Mouse (Mus musculus) cerebellum, adult 11-12 months (tissue): ENCODE results near the gene Slc9a2.
"Not testable (repeated sequence)": the region's sequence is repeated elsewhere in the genome, so short reads cannot be mapped to it uniquely, and the experiment has no call there.

ENCODE experiments used
- DNase-seq: peaks from one replicate; pipeline ENCODE4 v3.0.0; 2022

Slc9a2 gene

DNA sequence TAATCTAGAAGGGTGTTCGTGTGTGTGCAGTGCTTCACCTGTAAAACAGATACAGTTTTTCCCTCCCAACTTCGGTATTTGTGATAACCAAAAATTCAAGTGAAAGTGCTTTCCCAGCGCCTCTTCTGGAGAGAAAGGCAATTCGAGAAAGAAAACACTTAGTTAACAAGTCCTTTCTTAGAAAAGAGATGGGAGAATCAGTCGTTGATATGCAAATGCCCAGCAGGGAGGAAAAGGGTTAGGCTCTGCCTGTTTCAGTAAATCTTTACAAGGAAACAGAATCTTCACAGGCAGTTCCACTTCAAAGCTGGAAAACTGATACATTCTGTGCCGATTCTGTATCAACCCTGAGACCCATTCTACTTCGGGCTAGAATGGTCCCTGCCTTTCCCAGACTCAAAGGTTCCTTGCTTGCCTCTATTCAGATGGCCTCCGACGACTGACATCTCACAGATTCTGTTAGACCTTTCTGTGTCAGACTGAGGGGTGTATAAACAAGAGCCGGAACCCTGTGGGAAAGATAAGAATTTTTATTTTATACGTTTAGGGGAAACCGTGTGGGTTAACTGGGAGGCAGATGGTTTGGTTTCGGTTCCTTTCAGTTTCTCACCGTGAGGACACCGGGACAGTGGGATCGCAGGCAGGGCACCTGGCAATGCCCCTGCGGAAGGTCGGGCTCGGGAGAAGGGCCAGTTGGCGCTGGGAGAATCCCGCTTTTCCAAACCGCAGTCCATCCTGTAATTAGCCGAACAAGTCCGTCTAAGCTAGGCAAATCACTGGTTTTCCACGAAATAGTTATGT lies at the start of gene Slc9a2:
Gene Slc9a2, plus strand, starts transcription at position 508 of the 801 bp plus-strand sequence.
- no peak for DNase-seq

DNA sequence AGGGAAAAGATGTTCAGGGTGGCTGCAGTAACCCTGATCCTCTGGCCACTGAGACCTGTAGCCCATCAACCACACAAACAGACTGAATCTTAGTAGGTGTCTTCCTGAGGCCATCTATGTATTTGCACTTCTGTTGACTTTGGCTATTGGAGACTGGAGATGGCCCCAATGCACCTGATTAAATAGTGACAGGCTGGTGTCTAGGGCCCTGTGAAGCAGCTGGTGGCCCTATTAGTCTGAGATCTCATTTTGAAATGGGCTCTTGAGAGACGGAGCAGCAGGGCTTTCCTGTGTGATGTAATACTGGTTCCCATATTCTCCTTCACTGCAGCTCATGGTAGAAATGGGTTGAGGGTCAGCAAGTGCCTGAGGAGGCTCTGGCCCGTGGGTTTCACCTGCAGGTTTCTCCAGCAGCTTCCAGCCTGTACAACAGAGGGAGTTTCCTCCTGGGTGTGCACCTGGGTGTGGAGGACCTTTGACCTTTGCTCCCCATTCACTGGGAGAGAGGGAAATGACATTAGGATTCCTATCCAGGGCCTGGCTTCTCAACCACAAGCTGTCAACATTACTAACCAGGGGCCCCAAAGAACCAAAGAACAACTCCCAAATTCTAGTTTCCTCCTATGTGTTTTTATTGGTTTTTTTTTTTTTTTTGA lies 47.8 kb upstream of the Slc9a2 start:
- no peak for DNase-seq

DNA sequence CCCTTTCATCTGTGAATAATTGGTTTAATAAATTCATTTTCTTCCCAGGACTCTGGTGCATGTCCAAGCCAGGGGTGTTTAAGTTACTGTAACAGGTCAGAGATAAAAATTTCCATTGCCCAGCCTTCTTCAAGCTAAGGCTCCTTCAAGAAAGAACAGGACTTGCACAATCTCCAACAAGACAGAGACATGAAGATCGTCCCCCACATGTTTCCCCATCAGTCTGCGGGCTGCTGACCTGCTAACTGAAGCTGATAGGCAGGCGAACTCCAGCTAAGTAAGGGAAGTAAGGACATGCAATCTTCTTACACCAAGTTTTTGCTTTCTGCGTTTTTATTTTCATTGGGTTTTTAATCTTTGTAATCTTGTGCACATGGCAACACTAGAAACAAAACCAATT lies 45.8 kb upstream of the Slc9a2 start:
- no peak for DNase-seq

DNA sequence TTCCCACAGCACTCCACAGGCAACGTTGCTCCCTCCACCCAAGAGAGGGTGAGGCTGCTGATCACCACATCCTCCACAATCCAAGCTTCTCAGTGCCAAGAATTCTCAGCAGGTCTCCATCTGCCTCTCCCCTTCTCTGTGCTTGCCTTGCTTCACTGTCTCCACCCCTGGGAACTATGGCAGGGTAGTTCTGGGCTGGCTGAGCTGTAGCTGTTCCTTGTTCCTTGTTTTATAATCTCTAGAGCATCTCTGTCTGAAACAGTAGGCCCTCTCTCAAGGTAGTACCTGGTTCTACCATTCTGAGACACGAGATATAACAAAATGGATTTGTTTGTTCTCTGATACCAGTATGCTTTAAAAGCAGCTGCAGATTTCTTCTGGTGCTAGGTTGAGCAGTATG lies 32.1 kb upstream of the Slc9a2 start:
- DNase-seq, result no peak

DNA sequence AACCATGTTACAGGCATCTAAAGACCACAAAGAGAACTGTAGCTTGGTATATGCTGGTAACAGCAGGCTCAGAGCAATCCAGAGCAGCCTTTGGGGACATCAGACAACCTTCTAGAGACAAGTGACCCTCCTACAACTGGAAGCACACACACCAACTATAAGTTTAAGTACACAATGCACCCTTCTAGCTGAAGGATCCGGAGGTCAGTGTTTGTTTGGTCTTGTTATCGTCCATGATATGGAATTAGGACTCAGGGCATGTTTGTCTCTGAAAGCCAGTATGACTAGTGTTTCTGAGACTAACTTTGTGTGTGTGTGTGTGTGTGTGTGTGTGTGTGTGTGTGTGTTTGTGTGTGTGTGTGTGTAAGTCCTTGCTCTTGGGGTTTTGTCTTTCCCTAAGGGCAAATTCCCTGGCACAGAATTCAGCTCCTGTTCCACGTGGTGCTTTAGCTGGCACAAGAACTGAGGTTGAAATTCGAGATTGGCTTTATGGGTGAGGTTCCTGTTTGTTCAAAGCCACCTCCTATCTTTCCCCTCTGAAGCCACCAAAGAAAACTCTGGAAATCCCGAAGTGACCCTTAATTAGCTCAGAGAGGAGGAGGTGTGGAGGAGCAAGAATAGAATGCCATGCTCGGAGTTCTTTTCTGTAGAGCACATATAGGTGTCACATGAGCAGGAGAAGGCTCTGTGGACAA lies 29.4 kb upstream of the Slc9a2 start:
- DNase-seq, result no peak

DNA sequence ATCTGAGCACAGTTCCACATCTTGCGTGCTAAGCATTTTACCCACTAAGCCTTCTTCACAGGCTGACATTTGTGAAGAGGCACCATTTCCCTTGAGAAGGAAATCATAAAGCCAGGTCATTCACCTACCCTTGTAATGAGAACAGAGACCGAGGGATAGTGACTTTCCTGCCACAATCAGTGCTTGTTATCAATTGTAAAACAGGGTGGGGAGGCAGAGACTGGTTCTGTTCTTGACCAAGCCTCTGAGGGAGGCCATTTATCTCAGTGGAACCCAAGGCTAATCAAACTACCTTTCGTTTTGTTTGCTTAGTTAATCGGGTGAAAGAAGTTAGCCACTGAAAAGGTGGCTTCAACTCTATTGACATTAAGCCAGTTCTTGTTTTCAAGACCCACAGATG lies 23.3 kb upstream of the Slc9a2 start:
- DNase-seq, result no peak

DNA sequence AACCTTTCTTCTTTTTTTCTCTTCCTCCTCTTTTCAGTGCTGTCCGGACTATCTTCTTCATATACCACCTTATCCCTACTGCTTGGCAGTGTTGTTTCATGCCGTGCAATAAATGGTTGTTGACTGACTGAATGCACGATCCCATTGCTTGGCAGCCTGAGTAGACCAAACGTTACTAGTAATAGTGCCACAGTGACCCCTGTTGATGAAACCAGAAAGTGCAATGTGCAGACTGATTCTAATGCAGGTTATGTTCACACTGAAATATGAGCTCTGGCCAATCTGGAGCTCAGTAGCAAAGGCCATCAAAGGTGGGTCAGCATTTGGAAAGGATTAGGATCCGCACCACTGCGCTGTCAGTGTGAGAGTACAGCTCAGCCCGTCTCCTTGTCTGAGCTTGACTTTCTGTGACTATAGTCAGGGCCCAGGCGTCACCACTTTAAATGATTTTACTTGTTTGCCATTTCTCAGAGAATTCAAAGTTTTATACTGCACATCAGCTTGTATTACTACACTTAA lies 22.3 kb upstream of the Slc9a2 start:
- DNase-seq, result no peak

DNA sequence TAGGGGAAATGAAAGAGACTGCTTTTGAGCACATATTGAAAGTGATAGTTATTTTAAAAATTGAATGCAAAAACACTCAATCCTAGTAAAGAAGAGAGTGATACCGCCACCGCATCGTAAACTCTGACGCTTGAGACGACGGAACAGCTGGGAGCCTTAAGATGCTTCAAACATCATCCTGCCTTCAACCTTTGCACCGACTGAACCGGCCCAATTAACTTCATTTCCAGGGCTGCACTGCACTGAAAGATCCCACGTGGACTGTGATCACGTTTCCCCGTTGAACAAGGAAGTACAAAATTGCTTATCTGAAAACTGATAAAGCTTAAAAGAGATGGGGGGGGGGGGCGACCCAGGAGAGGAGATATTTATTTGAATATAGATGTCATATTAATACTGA lies 21.4 kb upstream of the Slc9a2 start:
- DNase-seq, result no peak

DNA sequence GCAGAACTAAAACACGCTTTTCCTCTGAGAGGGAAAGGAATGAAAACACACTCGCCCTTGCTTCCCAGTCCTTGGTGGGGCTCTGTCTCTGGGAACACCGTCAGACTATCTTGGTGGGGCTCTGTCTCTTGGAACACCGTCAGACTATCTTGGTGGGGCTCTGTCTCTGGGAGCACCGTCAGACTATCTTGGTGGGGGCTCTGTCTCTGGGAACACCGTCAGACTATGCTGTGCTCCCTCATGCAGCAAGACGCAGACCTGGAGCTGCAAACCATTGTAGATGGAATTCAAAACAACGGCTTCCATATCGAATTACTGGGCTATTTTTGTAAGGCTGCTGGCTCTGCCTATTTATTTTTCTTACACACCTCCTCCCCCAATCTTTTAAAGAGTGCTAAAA lies 20.9 kb upstream of the Slc9a2 start:
- DNase-seq, result no peak

DNA sequence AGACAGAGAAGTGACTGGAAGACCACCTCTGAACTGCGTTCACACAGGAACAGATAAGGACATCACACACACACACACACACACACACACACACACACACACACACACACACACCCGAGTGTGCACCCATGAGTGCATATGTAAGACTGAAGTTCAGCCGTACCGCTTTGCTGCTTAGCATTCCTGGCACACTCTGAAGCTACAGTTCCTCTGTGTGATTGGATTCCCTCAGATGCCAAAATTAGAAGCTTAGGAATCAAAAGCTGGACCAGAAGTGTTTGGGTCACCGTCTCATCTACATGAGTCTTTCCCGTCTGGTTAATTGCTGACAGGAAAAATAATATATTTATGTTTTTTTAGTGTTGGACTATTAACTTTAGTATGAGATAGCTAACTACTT lies 19.5 kb upstream of the Slc9a2 start:
- no peak for DNase-seq

DNA sequence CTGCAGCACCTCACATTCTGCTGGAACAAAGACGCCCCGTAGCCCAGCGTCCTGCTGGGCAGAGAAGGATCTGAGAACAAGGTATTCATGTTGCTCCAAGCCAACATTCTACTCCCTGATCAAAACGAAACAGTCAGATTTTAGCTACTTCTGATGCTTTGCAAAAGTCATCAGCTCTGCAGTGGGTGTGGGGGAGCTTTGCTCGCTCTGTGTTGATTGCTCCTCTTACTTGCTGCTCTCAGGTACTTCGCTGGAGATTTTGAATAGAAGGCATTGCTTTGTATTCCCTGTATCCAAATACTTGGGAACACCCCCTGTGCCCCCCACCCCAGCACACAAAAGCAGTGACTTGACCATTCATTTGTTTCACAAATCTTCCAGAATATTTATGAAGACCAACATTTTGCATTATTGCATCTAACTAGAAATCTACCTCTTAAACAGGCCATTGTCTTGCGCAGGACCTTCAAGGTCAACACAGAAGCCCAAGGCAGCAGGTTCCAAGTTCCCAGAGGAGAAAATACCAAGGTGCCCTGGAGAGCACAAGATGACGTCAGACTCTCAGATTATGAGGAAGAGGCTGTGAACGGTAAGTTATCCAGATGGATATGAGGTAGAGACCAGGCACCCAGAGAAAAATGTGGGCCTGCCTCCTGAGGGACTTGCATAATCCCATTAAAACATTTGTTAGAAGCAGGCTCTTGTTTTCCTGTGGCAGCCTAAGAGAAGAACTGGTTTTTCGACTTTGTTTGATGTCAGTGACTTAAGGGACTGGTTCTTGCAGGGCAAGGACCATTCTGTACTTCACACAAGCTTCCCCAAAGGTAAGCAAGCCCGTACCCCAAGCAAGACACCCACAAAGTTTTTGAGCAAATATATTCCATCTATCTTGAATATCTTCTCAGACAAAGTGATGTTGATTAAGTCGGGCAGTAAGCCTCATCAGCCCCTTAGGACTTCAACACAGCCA lies 14.7 kb upstream of the Slc9a2 start:
- DNase-seq, result no peak

DNA sequence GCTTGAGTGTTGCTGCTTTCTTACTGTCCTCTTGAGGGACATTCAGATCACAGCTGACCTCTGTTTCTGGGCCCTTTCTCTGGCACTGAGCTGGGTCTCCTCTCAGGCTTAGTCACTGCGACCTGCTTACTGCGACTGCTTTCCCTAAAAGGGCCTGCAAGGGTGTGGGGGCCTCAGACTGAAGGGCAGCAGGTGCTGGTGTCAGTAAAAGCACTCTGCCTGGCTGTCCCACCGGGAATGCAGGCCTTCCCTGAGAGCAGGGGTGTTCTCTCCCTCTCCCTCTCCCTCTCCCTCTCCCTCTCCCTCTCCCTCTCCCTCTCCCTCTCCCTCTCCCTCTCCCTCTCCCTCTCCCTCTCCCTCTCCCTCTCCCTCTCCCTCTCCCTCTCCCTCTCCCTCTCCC lies 12.9 kb upstream of the Slc9a2 start:
- DNase-seq, result not testable (repeated sequence)

DNA sequence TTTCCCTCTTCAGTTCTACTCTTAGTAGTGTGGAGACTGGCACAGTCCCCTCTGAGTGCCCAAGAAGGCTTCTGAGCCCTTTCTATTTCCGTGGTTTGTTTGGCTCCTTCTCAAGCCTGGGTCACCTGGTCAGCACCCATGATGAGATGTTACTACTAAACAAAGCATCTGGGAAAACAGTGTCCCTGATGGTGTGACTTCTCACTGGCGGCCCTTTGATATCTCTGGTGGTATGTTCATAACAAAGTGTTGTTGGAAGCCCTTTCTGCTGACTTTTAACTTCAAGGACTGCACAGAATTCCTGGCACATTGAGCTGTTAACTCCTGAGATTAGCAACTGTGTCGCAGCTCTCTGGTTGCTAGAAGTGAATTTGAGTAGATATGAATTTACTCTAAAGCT lies 10.3 kb upstream of the Slc9a2 start:
- DNase-seq, result no peak

DNA sequence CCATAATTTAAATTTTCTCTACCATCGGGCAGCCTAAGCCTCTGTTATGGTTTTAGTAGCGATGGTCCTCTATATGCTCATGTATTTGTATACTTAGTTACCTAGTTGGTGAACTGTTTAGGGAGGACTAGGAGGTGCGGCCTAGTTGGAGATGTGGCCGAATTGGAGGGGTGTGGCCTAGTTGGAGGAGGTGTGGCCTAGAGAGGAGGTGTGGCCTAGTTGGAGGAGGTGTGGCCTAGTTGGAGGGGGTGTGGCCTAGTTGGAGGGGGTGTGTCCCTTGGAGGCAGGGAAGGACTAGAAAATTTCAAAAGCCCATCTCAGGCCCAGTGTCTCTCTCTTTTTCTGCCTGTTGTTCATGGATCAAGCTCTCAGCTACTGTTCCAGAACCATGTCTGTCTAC lies 8.9 kb upstream of the Slc9a2 start:
- no peak for DNase-seq

DNA sequence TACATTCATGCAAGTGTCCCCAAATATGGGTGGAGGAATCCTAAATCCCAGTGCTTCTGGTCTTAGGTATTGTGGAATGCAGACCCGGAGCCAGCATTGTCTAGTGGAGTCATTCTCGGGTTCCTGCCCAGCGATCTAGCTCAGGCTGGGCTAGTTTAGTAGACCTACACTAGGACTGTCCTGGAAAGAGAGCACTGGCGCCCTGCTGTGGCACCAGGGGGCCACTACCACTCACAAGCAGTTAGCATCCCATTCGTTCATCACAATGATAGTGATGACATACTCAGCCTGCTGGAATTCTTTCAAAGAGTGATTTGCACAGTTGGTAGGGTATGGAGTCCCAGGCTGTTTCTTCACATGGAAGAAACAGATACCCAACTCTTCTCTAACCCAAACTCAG lies 3.1 kb upstream of the Slc9a2 start:
- no peak for DNase-seq

DNA sequence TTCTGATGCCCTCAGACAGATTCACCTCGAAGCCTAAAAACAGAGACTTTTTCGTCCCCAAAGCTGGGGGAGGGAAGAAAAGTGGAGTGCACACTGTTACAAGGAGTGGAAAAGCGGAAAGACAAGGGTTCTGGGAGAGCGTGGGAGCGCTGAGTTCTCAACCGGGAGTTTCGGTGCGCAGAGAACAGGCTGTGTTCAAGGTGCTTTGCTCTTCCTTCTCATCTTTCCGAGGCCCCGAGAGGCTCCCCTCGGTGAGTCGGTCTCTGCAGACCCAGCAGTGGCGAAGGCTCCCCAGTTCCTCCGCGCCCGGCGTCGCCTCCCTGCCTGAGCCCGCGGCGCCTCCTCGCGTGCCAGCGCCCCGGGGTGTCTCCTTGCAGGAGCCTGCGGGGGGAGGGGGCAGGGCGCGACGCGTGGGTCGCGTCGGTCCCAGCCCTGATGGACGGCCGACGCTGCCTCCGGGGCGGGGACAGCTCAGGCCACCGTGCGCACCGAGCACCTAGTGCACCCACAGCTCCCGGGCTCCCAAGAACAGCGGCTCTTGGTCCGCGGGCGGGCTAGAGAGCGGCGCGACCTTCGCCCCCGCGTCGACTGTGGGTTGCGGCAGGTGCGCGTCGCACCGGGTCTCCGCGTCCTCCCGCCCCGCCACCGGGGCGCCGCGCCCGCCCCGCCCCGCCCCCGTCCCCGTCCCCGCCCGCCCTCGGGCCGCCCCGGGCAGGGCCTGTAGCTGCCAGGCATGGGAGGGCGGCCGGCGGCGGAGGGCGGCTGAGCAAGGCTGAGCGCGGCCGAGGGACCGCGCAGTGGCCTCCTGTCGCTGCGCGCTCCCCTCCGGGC lies 709 bp downstream of the Slc9a2 start:
- no peak for DNase-seq

DNA sequence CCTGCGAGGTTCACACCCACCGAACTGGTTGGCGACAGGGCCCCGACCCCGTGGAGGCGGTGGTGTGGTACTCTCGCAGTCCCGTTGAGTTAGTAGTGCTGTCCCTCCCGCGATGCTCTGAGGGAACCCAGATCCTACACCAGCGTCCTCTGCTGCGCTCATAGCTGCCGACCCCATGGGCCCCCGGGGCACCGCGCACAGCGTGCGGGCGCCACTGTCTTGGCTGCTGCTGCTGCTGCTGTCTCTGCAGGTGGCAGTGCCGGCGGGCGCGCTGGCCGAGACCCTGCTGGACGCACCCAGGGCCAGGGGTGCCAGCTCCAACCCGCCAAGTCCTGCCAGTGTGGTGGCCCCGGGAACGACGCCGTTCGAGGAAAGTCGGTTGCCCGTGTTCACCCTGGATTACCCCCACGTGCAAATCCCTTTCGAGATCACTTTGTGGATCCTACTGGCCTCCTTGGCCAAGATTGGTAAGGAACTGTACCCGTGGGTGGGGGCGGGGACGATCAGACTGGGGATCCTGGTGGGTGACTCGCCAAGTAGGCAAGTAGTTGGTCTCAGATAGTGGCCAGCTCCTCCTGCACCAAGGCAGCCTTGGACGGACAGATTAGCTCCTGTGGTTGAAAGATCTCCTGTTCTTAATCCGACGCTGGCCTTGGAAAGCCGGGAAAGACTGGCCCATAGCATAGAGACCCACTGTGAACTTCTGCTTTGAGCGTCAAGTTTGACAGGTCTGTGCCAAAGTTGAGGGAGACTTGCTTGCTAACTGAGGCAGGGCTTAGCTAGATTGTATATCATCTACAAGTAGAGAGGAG lies 1.5 kb downstream of the Slc9a2 start:
- DNase-seq, result no peak

DNA sequence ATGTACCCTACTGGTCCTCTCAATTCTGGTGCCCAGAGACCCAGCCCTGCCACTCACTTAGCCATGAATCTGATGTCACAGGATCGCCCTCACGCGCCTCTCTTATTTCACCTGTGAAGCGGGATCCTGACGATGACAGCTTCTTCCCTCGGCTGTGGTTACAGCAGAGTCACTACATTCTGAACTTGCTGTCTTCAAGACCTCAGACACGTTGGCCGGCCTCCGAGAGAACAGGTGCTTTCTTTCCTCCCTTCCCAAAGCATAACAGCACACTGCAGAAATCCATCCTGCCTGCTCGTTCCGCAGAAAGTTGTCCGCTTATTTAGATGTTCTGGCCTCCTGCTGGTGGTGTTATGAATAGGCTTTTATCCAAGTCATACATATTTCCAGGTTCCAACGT lies 13.9 kb downstream of the Slc9a2 start:
- no peak for DNase-seq

DNA sequence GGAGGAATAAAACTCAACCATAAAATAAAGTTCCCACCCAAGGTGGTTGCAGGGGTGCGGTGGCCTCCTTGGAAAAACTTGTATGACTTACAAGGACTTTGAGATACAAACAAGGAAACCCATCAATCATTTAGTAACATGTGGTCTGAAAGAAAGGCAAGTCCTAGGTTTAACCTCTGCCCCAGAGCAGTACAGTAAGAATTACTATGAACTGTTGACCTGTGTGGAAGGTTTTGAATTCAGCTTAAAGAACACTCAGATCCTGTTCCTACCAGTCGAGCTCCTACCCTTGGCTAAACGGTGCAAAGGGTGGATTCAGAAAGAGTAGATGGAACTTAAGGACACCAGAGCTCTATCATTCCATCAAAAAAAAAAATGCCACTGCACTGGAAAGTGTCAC lies 16.1 kb downstream of the Slc9a2 start:
- no peak for DNase-seq

DNA sequence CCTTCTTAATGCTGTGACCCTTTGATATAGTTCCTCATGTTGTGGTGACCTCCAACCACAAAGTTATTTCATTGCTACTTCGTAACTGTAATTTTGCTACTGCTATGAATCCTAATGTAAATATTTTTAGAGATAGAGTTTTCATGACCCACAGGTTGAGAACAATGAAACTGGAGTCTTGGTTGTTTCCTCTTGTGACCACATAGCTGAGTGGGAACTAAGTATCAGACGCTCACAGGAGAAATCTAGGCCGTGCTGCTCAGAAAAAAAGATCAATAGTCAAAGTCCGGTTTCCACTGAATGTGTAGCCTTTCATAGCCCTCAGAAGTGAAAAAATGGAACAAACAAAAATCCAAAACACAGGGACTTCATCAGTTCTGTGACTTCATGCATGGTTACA lies 24.7 kb downstream of the Slc9a2 start:
- no peak for DNase-seq

DNA sequence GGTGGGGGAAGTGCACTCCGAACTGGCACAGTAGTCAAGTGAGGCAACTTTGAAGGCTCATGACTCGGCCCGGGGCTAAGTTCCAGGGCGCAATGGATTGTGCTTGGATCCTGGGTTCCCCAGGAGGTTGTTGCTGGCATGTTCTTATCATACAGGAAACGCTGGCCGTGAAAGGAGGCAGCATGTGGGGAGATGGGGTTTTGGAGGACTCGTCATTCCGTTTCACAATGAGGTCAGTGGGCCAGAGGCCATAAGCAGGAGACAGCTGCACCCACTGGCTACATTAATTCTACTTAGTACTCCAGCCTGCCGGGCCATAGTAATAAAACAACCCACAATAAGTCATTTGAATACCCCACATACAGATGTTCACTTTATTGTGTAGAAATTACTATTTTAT lies 34.6 kb downstream of the Slc9a2 start:
- DNase-seq, result no peak
